Mouse (Mus musculus) C2C12 (cell line): ENCODE measurements around the gene Esyt2. TPM values are rescaled to one million over a fixed set of nuclear protein-coding genes. Genes with fewer than 3 reads are reported as not detected.

Experiments
- H3K27me3 ChIP-seq: one replicate; pipeline ENCODE4 v1.6.1; 2011; ENCODE audit not compliant: control insufficient read depth, insufficient read depth, insufficient read length
- H3K36me3 ChIP-seq: one replicate; pipeline ENCODE4 v1.6.1; 2011; ENCODE audit not compliant: control insufficient read depth, insufficient read depth
- H3K4me3 ChIP-seq: one replicate; pipeline ENCODE4 v1.5.1; 2011; ENCODE audit warnings: mild to moderate bottlenecking, control low read depth; ENCODE audit not compliant: poor library complexity, insufficient read depth, severe bottlenecking
- H3K79me2 ChIP-seq: one replicate; pipeline ENCODE4 v1.6.1; 2011; ENCODE audit not compliant: control insufficient read depth, insufficient read depth
- H3K79me3 ChIP-seq: one replicate; pipeline ENCODE4 v1.6.1; 2011; ENCODE audit warnings: low read depth, control low read depth
- H3ac ChIP-seq: one replicate; pipeline ENCODE3; 2011; ENCODE audit warnings: low read depth; ENCODE audit not compliant: control insufficient read depth, insufficient read length
- CEBPB ChIP-seq: IDR thresholded peaks from one replicate; pipeline ENCODE4 v1.6.1; 2011; ENCODE audit warnings: low read depth, mild to moderate bottlenecking, control low read depth, moderate library complexity
- CTCF ChIP-seq: IDR thresholded peaks from one replicate; pipeline ENCODE4 v1.5.1; 2011; ENCODE audit not compliant: control insufficient read depth, insufficient read depth, insufficient read length
- FOSL1 ChIP-seq: IDR thresholded peaks from one replicate; pipeline ENCODE4 v1.8.0; 2011; ENCODE audit warnings: mild to moderate bottlenecking, low read length; ENCODE audit not compliant: poor library complexity, insufficient read depth, severe bottlenecking
- MAX ChIP-seq: IDR thresholded peaks from one replicate; pipeline ENCODE4 v1.6.1; 2011; ENCODE audit warnings: mild to moderate bottlenecking, control low read depth
- MYOD1 ChIP-seq: IDR thresholded peaks from one replicate; pipeline ENCODE4 v1.6.1; 2011; ENCODE audit warnings: low read depth; ENCODE audit not compliant: control insufficient read depth, insufficient read length
- MYOG ChIP-seq: IDR thresholded peaks from one replicate; pipeline ENCODE4 v1.6.1; 2011; ENCODE audit not compliant: control insufficient read depth, insufficient read length; ENCODE audit errors: extremely low read depth
- USF1 ChIP-seq: IDR thresholded peaks from one replicate; pipeline ENCODE4 v1.6.1; 2011; ENCODE audit warnings: low read depth, mild to moderate bottlenecking, control low read depth, moderate library complexity
- polyA plus RNA-seq: library from polyadenylated mRNA; unstranded; fragments of >200 nt; fragmentation: generic; extraction: Trizol; gene quantifications from one replicate; pipeline ENCODE4 v1.2.1, GENCODE M21; 2012; ENCODE audit warnings: missing spikeins

Gene Esyt2
- polyA plus RNA-seq, 1 experiment, result 19.3 TPM

GRCm38 (mm10) chr12:116306042-116306441 lies 25.0 kb downstream of the Esyt2 start:
- Histone ChIP-seq H3K79me3 (peaks cover 75% of the 10 kb centered on the region), H3K27me3 (no peaks in the 10 kb centered on the region), H3K36me3 (peaks cover 9% of the 10 kb centered on the region), H3K79me2 (peaks cover 90% of the 10 kb centered on the region), H3ac (no peak overlapping the region), H3K4me3 (no peak overlapping the region)
- TF ChIP-seq MYOD1 (peak; percentile 92), CTCF (no peak), FOSL1 (peak; percentile 12), CEBPB (no peak), MAX (no peak), USF1 (no peak)

GRCm38 (mm10) chr12:116307870-116308269 lies 26.9 kb downstream of the Esyt2 start:
- H3K79me2 ChIP-seq, result peaks cover 90% of the 10 kb centered on the region
- H3K4me3 ChIP-seq, result no peak overlapping the region
- no peak overlapping the region for H3ac ChIP-seq
- peaks cover 74% of the 10 kb centered on the region for H3K79me3 ChIP-seq
- peaks cover 9% of the 10 kb centered on the region for H3K36me3 ChIP-seq
- no peaks in the 10 kb centered on the region for H3K27me3 ChIP-seq
- peak; percentile 9 for TF ChIP-seq MYOD1
- TF ChIP-seq FOSL1, result no peak

GRCm38 (mm10) chr12:116308612-116309011 lies 27.6 kb downstream of the Esyt2 start:
- H3K79me2 ChIP-seq, result peaks cover 90% of the 10 kb centered on the region
- no peak for TF ChIP-seq MAX
- TF ChIP-seq MYOG, result no peak
- TF ChIP-seq CTCF, result no peak
- TF ChIP-seq FOSL1, result no peak
- TF ChIP-seq USF1, result no peak
- no peak for TF ChIP-seq CEBPB
- no peak for TF ChIP-seq MYOD1
- peaks cover 77% of the 10 kb centered on the region for H3K79me3 ChIP-seq

GRCm38 (mm10) chr12:116313816-116314215 lies 32.8 kb downstream of the Esyt2 start:
- H3K27me3 ChIP-seq, result no peaks in the 10 kb centered on the region
- H3K36me3 ChIP-seq, result peaks cover 17% of the 10 kb centered on the region
- H3K79me3 ChIP-seq, result peaks cover 82% of the 10 kb centered on the region
- H3K4me3 ChIP-seq, result no peak overlapping the region
- H3ac ChIP-seq, result no peak overlapping the region
- H3K79me2 ChIP-seq, result peaks cover 98% of the 10 kb centered on the region
- no peak for TF ChIP-seq MAX
- TF ChIP-seq MYOG, result no peak
- TF ChIP-seq CEBPB, result no peak
- no peak for TF ChIP-seq MYOD1
- no peak for TF ChIP-seq FOSL1
- TF ChIP-seq USF1, result no peak
- TF ChIP-seq CTCF, result no peak

More at GRCm38 (mm10) chr12:116308612-116309011, 27.6 kb downstream of the Esyt2 start:
- Histone ChIP-seq H3K36me3 (peaks cover 9% of the 10 kb centered on the region), H3K4me3 (no peak overlapping the region), H3K27me3 (no peaks in the 10 kb centered on the region), H3ac (no peak overlapping the region)

- TF ChIP-seq MYOD1 (no peak), FOSL1 (no peak), CEBPB (no peak), CTCF (no peak), USF1 (no peak), MAX (no peak), MYOG (no peak)
- Histone ChIP-seq H3K79me3 (peaks cover 72% of the 10 kb centered on the region), H3ac (no peak overlapping the region), H3K27me3 (no peaks in the 10 kb centered on the region), H3K4me3 (no peak overlapping the region), H3K79me2 (peaks cover 86% of the 10 kb centered on the region), H3K36me3 (peaks cover 30% of the 10 kb centered on the region)
Observed at GRCm38 (mm10) chr12:116315498-116315897, 34.5 kb downstream of the Esyt2 start.

GRCm38 (mm10) chr12:116317818-116318217 lies 36.8 kb downstream of the Esyt2 start:
- Histone ChIP-seq H3ac (no peak overlapping the region), H3K36me3 (peaks cover 45% of the 10 kb centered on the region), H3K27me3 (no peaks in the 10 kb centered on the region), H3K4me3 (no peak overlapping the region), H3K79me3 (peaks cover 51% of the 10 kb centered on the region), H3K79me2 (peaks cover 63% of the 10 kb centered on the region)
- no peak for TF ChIP-seq CEBPB
- TF ChIP-seq CTCF, result no peak
